Mouse (Mus musculus) natural killer cell, adult 2 months (primary cell): ENCODE results near the gene Vstm2a.

Source experiments
- DNase-seq, 2 experiments: peaks; one replicate each; pipeline ENCODE4 v3.0.0; 2022; ENCODE audit warnings: low spot score in 2 of 2

Vstm2a gene

GRCm38 (mm10) chr11:16257473-16257921 lies at the start of gene Vstm2a:
TSS of gene Vstm2a (plus strand) at chr11:16257724.
- DNase-seq: no peak

GRCm38 (mm10) chr11:16257011-16257410 lies 513 bp upstream of the Vstm2a start:
- no peak for DNase-seq

- DNase-seq: no peak
Observed at GRCm38 (mm10) chr11:16258300-16258699, 776 bp downstream of the Vstm2a start.

- no peak for DNase-seq
Observed at GRCm38 (mm10) chr11:16259876-16260275, 2.4 kb downstream of the Vstm2a start.

GRCm38 (mm10) chr11:16260764-16261578 lies 3.4 kb downstream of the Vstm2a start:
- DNase-seq: no peak

GRCm38 (mm10) chr11:16268396-16268795 lies 10.9 kb downstream of the Vstm2a start:
- no peak for DNase-seq

GRCm38 (mm10) chr11:16290381-16290780 lies 32.9 kb downstream of the Vstm2a start:
- no peak for DNase-seq

- DNase-seq: no peak
Observed at GRCm38 (mm10) chr11:16292960-16293359, 35.4 kb downstream of the Vstm2a start.

- DNase-seq: no peak
Observed at GRCm38 (mm10) chr11:16296521-16296920, 39.0 kb downstream of the Vstm2a start.

GRCm38 (mm10) chr11:16299492-16299891 lies 42.0 kb downstream of the Vstm2a start:
- no peak for DNase-seq

GRCm38 (mm10) chr11:16299960-16300359 lies 42.4 kb downstream of the Vstm2a start:
- DNase-seq: no peak

GRCm38 (mm10) chr11:16300709-16301108 lies 43.2 kb downstream of the Vstm2a start:
- no peak for DNase-seq

GRCm38 (mm10) chr11:16315097-16315496 lies 57.6 kb downstream of the Vstm2a start:
- DNase-seq: no peak

- DNase-seq: no peak
Observed at GRCm38 (mm10) chr11:16345179-16345578, 87.7 kb downstream of the Vstm2a start.

- no peak for DNase-seq
Observed at GRCm38 (mm10) chr11:16345676-16346075, 88.2 kb downstream of the Vstm2a start.

GRCm38 (mm10) chr11:16351915-16352314 lies 94.4 kb downstream of the Vstm2a start:
- no peak for DNase-seq

- no peak for DNase-seq
Observed at GRCm38 (mm10) chr11:16354356-16354755, 96.8 kb downstream of the Vstm2a start.

- DNase-seq: no peak
Observed at GRCm38 (mm10) chr11:16366852-16367587, 109.5 kb downstream of the Vstm2a start.

- DNase-seq: no peak
Observed at GRCm38 (mm10) chr11:16403627-16404026, 146.1 kb downstream of the Vstm2a start.

- DNase-seq: no peak
Observed at GRCm38 (mm10) chr11:16411736-16412135, 154.2 kb downstream of the Vstm2a start.

- no peak for DNase-seq
Observed at GRCm38 (mm10) chr11:16412609-16413008, 155.1 kb downstream of the Vstm2a start.

- DNase-seq: no peak
Observed at GRCm38 (mm10) chr11:16413077-16413644, 155.6 kb downstream of the Vstm2a start.
